Mouse (Mus musculus) liver, embryonic 13.5 days (tissue): Measurements from ENCODE around the gene Itgb3. TPM values are rescaled to one million over a fixed set of nuclear protein-coding genes. Genes with fewer than 3 reads are reported as not detected.

Experiments used
- polyA plus RNA-seq: library from polyadenylated mRNA; unstranded; fragments of >200 nt; fragmentation: Nextera tagmentation; extraction: Ambion mirVana; gene quantifications from 2 replicates; pipeline ENCODE4 v1.2.1, GENCODE M21; 2015

Gene Itgb3
- polyA plus RNA-seq, 1 experiment from 2014 or later = 16.5 TPM

Other genes starting within 250 kb of the Itgb3 start
- 4.8 and 6.4 TPM in 2 replicates for gene Kansl1, start 139.1 kb upstream of the Itgb3 start, polyA plus RNA-seq
- gene Cdc27, start 57.4 kb upstream of the Itgb3 start, polyA plus RNA-seq = 22.9 and 29.4 TPM in 2 replicates
- 4.6 and 4.9 TPM in 2 replicates for gene Myl4, start 57.3 kb upstream of the Itgb3 start, polyA plus RNA-seq
- gene Gm11639, start 77.7 kb downstream of the Itgb3 start, polyA plus RNA-seq = 0.06 and 0.07 TPM in 2 replicates